In the genomic region with DNA sequence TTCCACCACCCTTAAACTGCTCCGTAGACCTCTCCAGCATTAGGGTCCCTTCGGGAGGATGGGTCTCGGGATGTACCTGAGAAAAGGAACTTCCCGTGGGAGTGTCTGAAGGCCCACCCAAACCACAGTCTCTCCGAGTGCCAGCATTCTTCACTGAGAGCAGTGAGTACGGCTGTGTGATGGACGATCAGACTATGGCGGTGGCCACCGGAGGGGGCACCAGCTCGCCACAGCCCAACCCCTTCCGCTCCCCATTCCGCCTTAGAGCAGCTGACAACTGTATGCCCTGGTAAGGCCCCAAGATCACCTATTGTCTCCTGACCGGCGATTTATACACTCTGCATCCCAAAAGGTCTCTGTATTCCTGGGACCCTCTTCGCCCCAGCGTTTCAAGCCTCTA, we compare ENCODE assay signal across 8 mouse cellular contexts. TPM values are rescaled to one million over a fixed set of nuclear protein-coding genes. Genes with fewer than 3 reads are reported as not detected.
DNase-seq lines count a peak whose midpoint lies in the region; ATAC-seq and TF ChIP-seq lines count a peak whose summit lies in the region.

No protein-coding gene starts in this region.

- H3K4me1 ChIP-seq in E14TG2a.4 (replicated peaks; ENCODE audit: low read depth, low read length): peaks cover 29% of the 10 kb centered on the region
- H3K4me1 ChIP-seq in forebrain, postnatal 0 days (ENCODE audit: insufficient read depth): no peaks in the 10 kb centered on the region
- peaks cover 15% of the 10 kb centered on the region for H3K4me1 ChIP-seq in midbrain, embryonic 10.5 days

- peak; percentile 28 to 30 for DNase-seq in cerebellum, postnatal 10 days
- DNase-seq in cerebellum, postnatal 25 days: no peak
- no peak for DNase-seq in forebrain, postnatal 0 days
- peak; percentile 21 for DNase-seq in midbrain, embryonic 10.5 days (ENCODE audit: low spot score)
- no peak for DNase-seq in layer of hippocampus, adult 9-11 months
- no peak for DNase-seq in left cerebral cortex, postnatal 36 days (ENCODE audit: low spot score in 2 of 2)
- no peak for DNase-seq in yolk sac, embryonic 10.5 days (ENCODE audit: low spot score)

- TF ChIP-seq CTCF in E14TG2a.4 (conservative IDR thresholded peaks at IDR 0.05; ENCODE audit: low read length): no peak
- peak; percentile 11; the same call in 1 of the 2 replicates for TF ChIP-seq CTCF in forebrain, postnatal 0 days (IDR thresholded peaks at IDR 0.05; ENCODE audit: low read depth)

- 0 out of 2 replicates have a peak overlapping the region, but pooled peaks have one; percentile 41 for H3K9ac ChIP-seq in forebrain, postnatal 0 days

- ATAC-seq in forebrain, postnatal 0 days: no peak

- H3K27ac ChIP-seq in forebrain, postnatal 0 days (ENCODE audit: low read depth, low read length): no peak overlapping the region
- H3K27ac ChIP-seq in midbrain, embryonic 10.5 days (replicated peaks): no peak overlapping the region

- H3K4me2 ChIP-seq in forebrain, postnatal 0 days (ENCODE audit: low read depth): peak overlapping the region; percentile 54

- H3K36me3 ChIP-seq in E14TG2a.4 (ENCODE audit: insufficient read depth, low read length): no peaks in the 10 kb centered on the region
- H3K36me3 ChIP-seq in forebrain, postnatal 0 days (ENCODE audit: insufficient read depth): no peaks in the 10 kb centered on the region
- no peaks in the 10 kb centered on the region for H3K36me3 ChIP-seq in midbrain, embryonic 10.5 days

- H3K9me3 ChIP-seq in E14TG2a.4 (ENCODE audit: low read length): no peaks in the 10 kb centered on the region
- H3K9me3 ChIP-seq in forebrain, postnatal 0 days (ENCODE audit: low read length): no peaks in the 10 kb centered on the region
- H3K9me3 ChIP-seq in midbrain, embryonic 10.5 days (replicated peaks): no peaks in the 10 kb centered on the region

- intact Hi-C loops in left cerebral cortex, postnatal 36 days (cut with DNase I): no loop called here

- H3K27me3 ChIP-seq in E14TG2a.4 (ENCODE audit: insufficient read depth, low read length): peaks cover 74% of the 10 kb centered on the region
- H3K27me3 ChIP-seq in forebrain, postnatal 0 days (ENCODE audit: insufficient read depth, low read length): no peaks in the 10 kb centered on the region; the same call in 1 of the 2 replicates
- peaks cover 73% of the 10 kb centered on the region for H3K27me3 ChIP-seq in midbrain, embryonic 10.5 days (ENCODE audit: low read depth, poor library complexity, severe bottlenecking)

- 22% methylated on average over 16 of the region's 16 CpGs for WGBS in forebrain, postnatal 0 days
- WGBS in midbrain, embryonic 10.5 days: 24% methylated on average over 16 of the region's 16 CpGs

- peak overlapping the region; percentile 73 for H3K4me3 ChIP-seq in E14TG2a.4 (replicated peaks; ENCODE audit: low read length)
- H3K4me3 ChIP-seq in forebrain, postnatal 0 days (ENCODE audit: low read depth, low read length): peak overlapping the region; percentile 18; the same call in 1 of the 2 replicates
- peak overlapping the region; percentile 36 for H3K4me3 ChIP-seq in midbrain, embryonic 10.5 days

RNA-seq across cellular contexts. Expression of gene Cxcl16, which starts 5.4 kb away (rescaled TPM):
- total RNA-seq in forebrain, postnatal 0 days (2014; rRNA removed): 2.2 and 2.3 TPM in 2 replicates
- 2.0 and 2.4 TPM in 2 replicates for polyA plus RNA-seq in forebrain, postnatal 0 days (2015; fragmentation: Nextera tagmentation; extraction: Ambion mirVana)
- 0.46 and 0.63 TPM in 2 replicates for polyA plus RNA-seq in midbrain, embryonic 10.5 days (2016; fragmentation: Nextera tagmentation; extraction: Ambion mirVana)
- total RNA-seq in left cerebral cortex, postnatal 36 days (2021): 1 to 10 TPM in 1 of 2 experiments, under 1 TPM in 1; 0.94 to 1.0 TPM

RNA-seq across cellular contexts. Expression of gene Zmynd15, which starts 6.0 kb away (rescaled TPM):
- total RNA-seq in forebrain, postnatal 0 days (2014; rRNA removed): 0.54 and 1.1 TPM in 2 replicates
- 0.24 and 0.84 TPM in 2 replicates for polyA plus RNA-seq in forebrain, postnatal 0 days (2015; fragmentation: Nextera tagmentation; extraction: Ambion mirVana)
- 0.14 and 0.40 TPM in 2 replicates for polyA plus RNA-seq in midbrain, embryonic 10.5 days (2016; fragmentation: Nextera tagmentation; extraction: Ambion mirVana)
- under 1 TPM; 0.12 to 0.86 TPM for total RNA-seq in left cerebral cortex, postnatal 36 days (2021)

RNA-seq across cellular contexts. Expression of gene Med11, which starts 13.5 kb away (rescaled TPM):
- total RNA-seq in forebrain, postnatal 0 days (2014; rRNA removed): 21.2 and 41.3 TPM in 2 replicates
- 35.3 and 35.6 TPM in 2 replicates for polyA plus RNA-seq in forebrain, postnatal 0 days (2015; fragmentation: Nextera tagmentation; extraction: Ambion mirVana)
- polyA plus RNA-seq in midbrain, embryonic 10.5 days (2016; fragmentation: Nextera tagmentation; extraction: Ambion mirVana): 39.7 and 44.6 TPM in 2 replicates
- 10 to 100 TPM; 14.0 to 16.7 TPM for total RNA-seq in left cerebral cortex, postnatal 36 days (2021)

RNA-seq across cellular contexts. Expression of gene Arrb2, which starts 32.8 kb away (rescaled TPM):
- 71.9 and 74.4 TPM in 2 replicates for total RNA-seq in forebrain, postnatal 0 days (2014; rRNA removed)
- polyA plus RNA-seq in forebrain, postnatal 0 days (2015; fragmentation: Nextera tagmentation; extraction: Ambion mirVana): 39.6 and 44.9 TPM in 2 replicates
- 28.3 and 37.4 TPM in 2 replicates for polyA plus RNA-seq in midbrain, embryonic 10.5 days (2016; fragmentation: Nextera tagmentation; extraction: Ambion mirVana)
- 10 to 100 TPM; 55.5 to 76.0 TPM for total RNA-seq in left cerebral cortex, postnatal 36 days (2021)

RNA-seq across cellular contexts. Expression of gene Tm4sf5, which starts 39.8 kb away (rescaled TPM):
- 2.8 and 6.3 TPM in 2 replicates for total RNA-seq in forebrain, postnatal 0 days (2014; rRNA removed)
- 7.5 and 11.6 TPM in 2 replicates for polyA plus RNA-seq in forebrain, postnatal 0 days (2015; fragmentation: Nextera tagmentation; extraction: Ambion mirVana)
- polyA plus RNA-seq in midbrain, embryonic 10.5 days (2016; fragmentation: Nextera tagmentation; extraction: Ambion mirVana): 0.22 TPM in 1 of 2 replicates, not detected in the other
- total RNA-seq in left cerebral cortex, postnatal 36 days (2021): not detected

Comparison
In these comparisons a context has a peak if more than half of its experiments do, and no peak if none do; other contexts are left out.
1. DNase-seq: peak in cerebellum, postnatal 10 days (2 of 2) and midbrain, embryonic 10.5 days (single experiment); none in cerebellum, postnatal 25 days (0 of 2), forebrain, postnatal 0 days (single experiment), layer of hippocampus, adult 9-11 months (single experiment), left cerebral cortex, postnatal 36 days (0 of 2) and yolk sac, embryonic 10.5 days (single experiment).
2. H3K4me3 ChIP-seq: peak in every context shown above with its lines; median percentile 73 in E14TG2a.4; 36 in midbrain, embryonic 10.5 days; 18 in forebrain, postnatal 0 days.